Mouse (Mus musculus): ENCODE measurements around the gene Cdhr2. TPM values are rescaled to one million over a fixed set of nuclear protein-coding genes. Genes with fewer than 3 reads are reported as not detected.

Cdhr2 gene
- polyA plus RNA-seq, 1 experiment from 2014 or later, result 0.29 TPM

GRCm38 (mm10) chr13:54684140-54684896, 16.9 kb upstream of the Cdhr2 start:
- Histone ChIP-seq H3K36me3 (peaks cover 48% of the 10 kb centered on the region), H3K4me1 (peaks cover 30% of the 10 kb centered on the region), H3K27me3 (no peaks in the 10 kb centered on the region), H3K27ac (replicated peaks) (no peak overlapping the region), H3K4me3 (peak overlapping the region; percentile 65), H3K9me3 (no peaks in the 10 kb centered on the region), H3K9ac (replicated peaks) (peak overlapping the region; percentile 98), H3K4me2 (replicated peaks) (peak overlapping the region; percentile 89)
- 63% methylated on average over 3 of the region's 3 CpGs for WGBS
- ATAC-seq (replicated peaks), result no peak

GRCm38 (mm10) chr13:54685174-54685573, 16.1 kb upstream of the Cdhr2 start:
- no peak for ATAC-seq (replicated peaks)
- Histone ChIP-seq H3K36me3 (peaks cover 40% of the 10 kb centered on the region), H3K4me3 (peak overlapping the region; percentile 65), H3K9ac (replicated peaks) (peak overlapping the region; percentile 98), H3K27ac (replicated peaks) (no peak overlapping the region), H3K4me1 (peaks cover 30% of the 10 kb centered on the region), H3K4me2 (replicated peaks) (peak overlapping the region; percentile 89), H3K9me3 (no peaks in the 10 kb centered on the region), H3K27me3 (no peaks in the 10 kb centered on the region)
- 41% methylated on average over 2 of the region's 2 CpGs for WGBS

GRCm38 (mm10) chr13:54686139-54687053, 14.9 kb upstream of the Cdhr2 start:
- H3K4me3 ChIP-seq, result peak overlapping the region; percentile 65
- peaks cover 28% of the 10 kb centered on the region for H3K36me3 ChIP-seq
- WGBS, result 5% methylated on average over 19 of the region's 19 CpGs
- ATAC-seq (replicated peaks), result no peak
- no peaks in the 10 kb centered on the region for H3K9me3 ChIP-seq
- H3K9ac ChIP-seq (replicated peaks), result peak overlapping the region; percentile 98
- H3K27ac ChIP-seq (replicated peaks), result peak overlapping the region; percentile 99
- peaks cover 40% of the 10 kb centered on the region for H3K4me1 ChIP-seq
- H3K4me2 ChIP-seq (replicated peaks), result peak overlapping the region; percentile 89
- H3K27me3 ChIP-seq, result no peaks in the 10 kb centered on the region

GRCm38 (mm10) chr13:54687096-54687495, 14.2 kb upstream of the Cdhr2 start:
- no peaks in the 10 kb centered on the region for H3K9me3 ChIP-seq
- peak overlapping the region; percentile 99 for H3K27ac ChIP-seq (replicated peaks)
- peak; percentile 74 for ATAC-seq (replicated peaks)
- WGBS, result under 1% methylated on average over 34 of the region's 35 CpGs
- H3K36me3 ChIP-seq, result peaks cover 21% of the 10 kb centered on the region
- H3K4me1 ChIP-seq, result peaks cover 47% of the 10 kb centered on the region
- peak overlapping the region; percentile 65 for H3K4me3 ChIP-seq
- peak overlapping the region; percentile 89 for H3K4me2 ChIP-seq (replicated peaks)
- H3K9ac ChIP-seq (replicated peaks), result peak overlapping the region; percentile 98
- H3K27me3 ChIP-seq, result no peaks in the 10 kb centered on the region

GRCm38 (mm10) chr13:54687575-54688424, 13.5 kb upstream of the Cdhr2 start:
- Histone ChIP-seq H3K27me3 (no peaks in the 10 kb centered on the region), H3K4me2 (replicated peaks) (peak overlapping the region; percentile 89), H3K36me3 (peaks cover 14% of the 10 kb centered on the region), H3K9ac (replicated peaks) (peak overlapping the region; percentile 98), H3K9me3 (no peaks in the 10 kb centered on the region), H3K4me1 (peaks cover 54% of the 10 kb centered on the region), H3K4me3 (peak overlapping the region; percentile 65), H3K27ac (replicated peaks) (peak overlapping the region; percentile 99)
- ATAC-seq (replicated peaks), result peak; percentile 88
- WGBS, result 1% methylated on average over 80 of the region's 82 CpGs

GRCm38 (mm10) chr13:54690151-54690740, 11.0 kb upstream of the Cdhr2 start:
- Histone ChIP-seq H3K36me3 (no peaks in the 10 kb centered on the region), H3K27me3 (no peaks in the 10 kb centered on the region), H3K4me2 (replicated peaks) (no peak overlapping the region), H3K4me1 (peaks cover 48% of the 10 kb centered on the region), H3K27ac (replicated peaks) (no peak overlapping the region), H3K4me3 (no peak overlapping the region), H3K9ac (replicated peaks) (no peak overlapping the region), H3K9me3 (no peaks in the 10 kb centered on the region)
- no peak for ATAC-seq (replicated peaks)
- 90% methylated on average over 8 of the region's 8 CpGs for WGBS

- ATAC-seq (replicated peaks), result no peak
- Histone ChIP-seq H3K4me1 (peaks cover 38% of the 10 kb centered on the region), H3K27ac (replicated peaks) (no peak overlapping the region), H3K36me3 (no peaks in the 10 kb centered on the region), H3K4me2 (replicated peaks) (no peak overlapping the region), H3K4me3 (no peak overlapping the region), H3K27me3 (no peaks in the 10 kb centered on the region), H3K9ac (replicated peaks) (no peak overlapping the region), H3K9me3 (no peaks in the 10 kb centered on the region)
These were observed 9.5 kb upstream of the Cdhr2 start for GRCm38 (mm10) chr13:54691737-54692136.

GRCm38 (mm10) chr13:54692711-54693557, 8.3 kb upstream of the Cdhr2 start:
- H3K4me3 ChIP-seq, result peak overlapping the region; percentile 98
- no peaks in the 10 kb centered on the region for H3K36me3 ChIP-seq
- peak overlapping the region; percentile 91 for H3K27ac ChIP-seq (replicated peaks)
- no peak for ATAC-seq (replicated peaks)
- H3K4me2 ChIP-seq (replicated peaks), result peak overlapping the region; percentile 93
- H3K9ac ChIP-seq (replicated peaks), result peak overlapping the region; percentile 95
- H3K27me3 ChIP-seq, result no peaks in the 10 kb centered on the region
- H3K4me1 ChIP-seq, result peaks cover 38% of the 10 kb centered on the region
- 15% methylated on average over 21 of the region's 21 CpGs for WGBS
- H3K9me3 ChIP-seq, result no peaks in the 10 kb centered on the region

- Histone ChIP-seq H3K9ac (replicated peaks) (peak within 1 kb of the TSS; percentile 95), H3K36me3 (no peaks in the 10 kb centered on the region), H3K27me3 (no peaks in the 10 kb centered on the region), H3K4me2 (replicated peaks) (peak within 1 kb of the TSS; percentile 93), H3K27ac (replicated peaks) (peak within 1 kb of the TSS; percentile 91), H3K4me3 (peak within 1 kb of the TSS; percentile 98), H3K4me1 (peaks cover 32% of the 10 kb centered on the region), H3K9me3 (no peaks in the 10 kb centered on the region)
- ATAC-seq (replicated peaks), result peak; percentile 97
- WGBS, result under 1% methylated on average over 79 of the region's 92 CpGs
These were observed 7.5 kb upstream of the Cdhr2 start, which contains the start of gene Rnf44 for GRCm38 (mm10) chr13:54693558-54694347. Gene Rnf44 (minus strand): TSS chr13:54693907.
